Mouse (Mus musculus) neural tube, embryonic 15.5 days (tissue): Measurements from ENCODE around the gene Pin4. TPM values are rescaled to one million over a fixed set of nuclear protein-coding genes. Genes with fewer than 3 reads are reported as not detected.

Experiments used
- polyA plus RNA-seq: library from polyadenylated mRNA; unstranded; fragments of >200 nt; fragmentation: Nextera tagmentation; extraction: Ambion mirVana; gene quantifications from 2 replicates; pipeline ENCODE4 v1.2.1, GENCODE M21; 2015

The Pin4 gene
- polyA plus RNA-seq, 1 experiment from 2014 or later: 69.9 TPM

Other genes starting within 250 kb of the Pin4 start
- gene Rtl5, start 48.1 kb upstream of the Pin4 start, polyA plus RNA-seq: 4.7 and 6.3 TPM in 2 replicates
- gene Ercc6l, start 37.6 kb downstream of the Pin4 start, polyA plus RNA-seq: 1.1 and 3.4 TPM in 2 replicates
- gene Rps4x, start 69.9 kb downstream of the Pin4 start, polyA plus RNA-seq: 357 and 446 TPM in 2 replicates
- 9.9 and 13.2 TPM in 2 replicates for gene Cited1, start 132.7 kb downstream of the Pin4 start, polyA plus RNA-seq